Mouse (Mus musculus): ENCODE data around the gene Olfr1381. TPM values are rescaled to one million over a fixed set of nuclear protein-coding genes. Genes with fewer than 3 reads are reported as not detected.

Gene Olfr1381
- total and polyA plus RNA-seq, 3 experiments: not detected

GRCm38 (mm10) chr11:49519348-49519747, 23.9 kb upstream of the Olfr1381 start, which contains the start of gene Olfr1383:
TSS of gene Olfr1383 (plus strand) at chr11:49519648.
- Histone ChIP-seq H3K79me2 (ENCODE audit: control insufficient read depth, insufficient read depth, low read length, poor library complexity) (no peaks in the 10 kb centered on the region), H3K9ac (ENCODE audit: control insufficient read depth, low read depth, low read length, poor library complexity, severe bottlenecking) (no peak within 1 kb of the TSS), H3K9me3 (replicated peaks; ENCODE audit: insufficient read depth, low read length) (no peaks in the 10 kb centered on the region), H3K4me1 (ENCODE audit: control insufficient read depth in 1 of 2, insufficient read depth in 2 of 2, low read length in 2 of 2) (no peaks in the 10 kb centered on the region), H3K36me3 (ENCODE audit: control insufficient read depth in 1 of 2, insufficient read depth in 2 of 2, low read length in 2 of 2) (no peaks in the 10 kb centered on the region), H3K27ac (ENCODE audit: control insufficient read depth, low read depth, low read length) (no peak within 1 kb of the TSS), H3K27me3 (ENCODE audit: control insufficient read depth in 1 of 2, insufficient read depth in 2 of 2, low read length in 2 of 2) (no peaks in the 10 kb centered on the region; a peak in 2 of 4 replicates), H3K4me3 (ENCODE audit: control insufficient read depth in 1 of 2, insufficient read depth in 1 of 2, low read depth in 2 of 2, low read length in 2 of 2) (no peak within 1 kb of the TSS)
- DNase-seq (ENCODE audit: low read depth, low spot score): no peak
- TF ChIP-seq ZKSCAN1 (IDR thresholded peaks at IDR 0.05; ENCODE audit: low read depth, low read length): no peak
- TF ChIP-seq HCFC1 (IDR thresholded peaks at IDR 0.05; ENCODE audit: low read depth, low read length): no peak
- no peak for TF ChIP-seq EP300 (IDR thresholded peaks at IDR 0.05; ENCODE audit: low read depth in 1 of 2, low read length in 2 of 2)
- no peak for TF ChIP-seq MAFK (IDR thresholded peaks at IDR 0.05; ENCODE audit: borderline replicate concordance, low read depth, low read length)
- no peak for TF ChIP-seq CTCF (IDR thresholded peaks at IDR 0.05 in 2 of 3, conservative IDR thresholded peaks at IDR 0.05 in 1 of 3; ENCODE audit: control insufficient read depth in 1 of 3, insufficient read depth in 1 of 3, low read depth in 2 of 3, low read length in 3 of 3, poor library complexity in 1 of 3, severe bottlenecking in 1 of 3)
- TF ChIP-seq GABPA (IDR thresholded peaks at IDR 0.05; ENCODE audit: low read depth, low read length): no peak
- no peak for TF ChIP-seq CHD2 (IDR thresholded peaks at IDR 0.05; ENCODE audit: low read length)

DNA sequence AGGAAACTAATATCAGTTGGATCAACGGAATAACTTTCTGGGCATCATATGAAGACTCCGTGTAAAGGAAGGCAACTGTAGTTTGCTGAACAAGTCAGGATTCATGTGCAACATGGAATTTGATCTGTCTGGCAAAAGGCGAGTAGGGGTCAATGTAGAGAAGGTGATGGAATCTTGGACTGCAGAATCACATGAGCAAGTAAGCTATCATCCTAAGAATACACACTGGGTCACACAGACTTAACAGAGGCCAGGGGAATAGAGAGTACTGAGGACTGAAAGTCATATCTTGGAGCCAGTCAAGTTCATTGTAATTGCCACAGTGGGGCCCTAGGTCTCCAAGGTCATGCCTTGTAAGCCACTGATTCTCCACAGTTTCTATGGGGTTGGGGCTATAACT, 15.3 kb upstream of the Olfr1381 start, which contains the start of gene Olfr1382:
TSS of gene Olfr1382 (plus strand) at position 301 of the 400 bp plus-strand sequence.
- no peak for DNase-seq (ENCODE audit: low read depth, low spot score)
- TF ChIP-seq TBP (IDR thresholded peaks at IDR 0.05; ENCODE audit: low read depth, low read length): no peak
- no peak for TF ChIP-seq ZMIZ1 (IDR thresholded peaks at IDR 0.05; ENCODE audit: low read depth, low read length)
- no peak for TF ChIP-seq POLR2AphosphoS2 (IDR thresholded peaks at IDR 0.05; ENCODE audit: low read length)
- TF ChIP-seq HCFC1 (IDR thresholded peaks at IDR 0.05; ENCODE audit: low read depth, low read length): no peak
- no peak for TF ChIP-seq ZC3H11A (IDR thresholded peaks at IDR 0.05; ENCODE audit: low read depth, low read length)
- TF ChIP-seq RCOR1 (IDR thresholded peaks at IDR 0.05; ENCODE audit: low read depth, low read length): no peak
- TF ChIP-seq ETS1 (IDR thresholded peaks at IDR 0.05; ENCODE audit: low read depth, low read length): no peak
- no peak for TF ChIP-seq MYB (IDR thresholded peaks at IDR 0.05; ENCODE audit: low read depth, low read length)
- TF ChIP-seq BHLHE40 (IDR thresholded peaks at IDR 0.05; ENCODE audit: borderline replicate concordance, low read depth, low read length): no peak
- TF ChIP-seq TCF12 (IDR thresholded peaks at IDR 0.05; ENCODE audit: low read depth, low read length): no peak
- TF ChIP-seq CHD1 (IDR thresholded peaks at IDR 0.05; ENCODE audit: low read depth, low read length): no peak
- no peak for TF ChIP-seq NELFE (IDR thresholded peaks at IDR 0.05; ENCODE audit: low read depth, low read length)
- TF ChIP-seq RAD21 (IDR thresholded peaks at IDR 0.05; ENCODE audit: low read depth, low read length): no peak
- no peak for TF ChIP-seq E2F4 (IDR thresholded peaks at IDR 0.05; ENCODE audit: borderline replicate concordance, low read depth, low read length)

More for the DNA sequence above, 15.3 kb upstream of the Olfr1381 start, which contains the start of gene Olfr1382:
- Histone ChIP-seq H3K4me1 (ENCODE audit: control insufficient read depth in 1 of 2, insufficient read depth in 2 of 2, low read length in 2 of 2) (no peaks in the 10 kb centered on the region), H3K36me3 (ENCODE audit: control insufficient read depth in 1 of 2, insufficient read depth in 2 of 2, low read length in 2 of 2) (no peaks in the 10 kb centered on the region), H3K9ac (ENCODE audit: control insufficient read depth, low read depth, low read length, poor library complexity, severe bottlenecking) (no peak within 1 kb of the TSS), H3K27me3 (ENCODE audit: control insufficient read depth in 1 of 2, insufficient read depth in 2 of 2, low read length in 2 of 2) (peaks cover 0 to 2% of the 10 kb centered on the region in 2 experiments; a peak in 2 of 4 replicates), H3K27ac (ENCODE audit: control insufficient read depth, low read depth, low read length) (no peak within 1 kb of the TSS), H3K4me3 (ENCODE audit: control insufficient read depth in 1 of 2, insufficient read depth in 1 of 2, low read depth in 2 of 2, low read length in 2 of 2) (no peak within 1 kb of the TSS), H3K79me2 (ENCODE audit: control insufficient read depth, insufficient read depth, low read length, poor library complexity) (no peaks in the 10 kb centered on the region), H3K9me3 (replicated peaks; ENCODE audit: insufficient read depth, low read length) (no peaks in the 10 kb centered on the region)

Data from MEL (cell line).